Mouse (Mus musculus) cerebellum, adult 2 months (tissue): ENCODE measurements around the gene Slc9a7. TPM values are rescaled to one million over a fixed set of nuclear protein-coding genes. Genes with fewer than 3 reads are reported as not detected.

ENCODE experiments used
- DNase-seq, 2 experiments: peaks; one replicate each; pipeline ENCODE4 v3.0.0; 2021
- H3K27ac ChIP-seq: fragments of 200-500 bp; 2 replicates; pipeline ENCODE4 v1.5.1; 2012; ENCODE audit warnings: low read length, control low read depth, inconsistent platforms; ENCODE audit not compliant: insufficient read depth
- H3K27me3 ChIP-seq: fragments of 200-500 bp; 2 replicates; pipeline ENCODE4 v1.6.1; 2012; ENCODE audit warnings: inconsistent platforms, mild to moderate bottlenecking, low read length, moderate library complexity; ENCODE audit not compliant: control insufficient read depth, insufficient read depth
- H3K4me1 ChIP-seq: fragments of 200-500 bp; 2 replicates; pipeline ENCODE4 v1.6.1; 2011; ENCODE audit warnings: low read length; ENCODE audit not compliant: control insufficient read depth, insufficient read depth
- H3K4me3 ChIP-seq: fragments of 200-500 bp; replicated peaks from 2 replicates; pipeline ENCODE3; 2011; ENCODE audit warnings: mild to moderate bottlenecking, low read depth, low read length, control low read depth; ENCODE audit not compliant: insufficient read depth
- CTCF ChIP-seq: fragments of 200-500 bp; IDR thresholded peaks from 2 replicates; pipeline ENCODE4 v1.5.1; 2011; ENCODE audit warnings: low read depth, mild to moderate bottlenecking, control low read depth, low read length, moderate library complexity, borderline replicate concordance; ENCODE audit not compliant: insufficient read depth
- POLR2A ChIP-seq: fragments of 200-500 bp; IDR thresholded peaks from 2 replicates; pipeline ENCODE4 v1.6.1; 2011; ENCODE audit warnings: low read length, control low read depth, borderline replicate concordance; ENCODE audit not compliant: insufficient read depth
- WGBS: fragments of 180-500 bp; shearing (Covaris S2); methylation state at CpG from one replicate; pipeline ENCODE4 v1.1.7; 2018; 5-methylcytosine and 5-hydroxymethylcytosine counted together
- polyA plus RNA-seq: library from polyadenylated mRNA; depleted of rRNA; stranded (reverse); fragments of >200 nt; gene quantifications from 2 replicates; pipeline ENCODE4 v1.2.3, GENCODE M21; 2012; rRNA removed

The Slc9a7 gene
- polyA plus RNA-seq, 1 experiment, result 23.2 TPM

- peak overlapping the region; percentile 38 for H3K4me3 ChIP-seq
- TF ChIP-seq CTCF (no peak), POLR2A (no peak)
- DNase-seq, result peak in 1 of 2 experiments; percentile 11
- no peaks in the 10 kb centered on the region for H3K27me3 ChIP-seq
- H3K27ac ChIP-seq, result no peak overlapping the region
- 18% methylated on average over 33 of the region's 47 CpGs for WGBS
- H3K4me1 ChIP-seq, result no peaks in the 10 kb centered on the region
Observed at GRCm38 (mm10) chrX:20060769-20061315, 230.8 kb downstream of the Slc9a7 start.

GRCm38 (mm10) chrX:20060096-20060768, 231.4 kb downstream of the Slc9a7 start:
- no peak overlapping the region for H3K27ac ChIP-seq
- peak overlapping the region; percentile 38 for H3K4me3 ChIP-seq
- DNase-seq, result peak; percentile 12 to 34
- 6% methylated on average over 60 of the region's 65 CpGs for WGBS
- H3K27me3 ChIP-seq, result no peaks in the 10 kb centered on the region
- TF ChIP-seq POLR2A (no peak), CTCF (no peak)
- H3K4me1 ChIP-seq, result no peaks in the 10 kb centered on the region

GRCm38 (mm10) chrX:20059381-20059971, 232.1 kb downstream of the Slc9a7 start, which contains the start of gene Chst7:
Gene Chst7, plus strand, starts transcription at chrX:20059560.
- no peaks in the 10 kb centered on the region for H3K4me1 ChIP-seq
- TF ChIP-seq POLR2A (no peak), CTCF (no peak)
- H3K4me3 ChIP-seq, result peak within 1 kb of the TSS; percentile 38
- H3K27ac ChIP-seq, result no peak within 1 kb of the TSS
- no peaks in the 10 kb centered on the region for H3K27me3 ChIP-seq
- DNase-seq, result peak; percentile 24 to 41
- 10% methylated on average over 40 of the region's 40 CpGs for WGBS

Other genes starting within 250 kb of the Slc9a7 start
- 2.0 and 2.2 TPM in 2 replicates for gene Chst7, start 232.2 kb downstream of the Slc9a7 start, polyA plus RNA-seq
- gene Rp2, start 72.7 kb upstream of the Slc9a7 start, polyA plus RNA-seq, result 10.5 and 11.2 TPM in 2 replicates
- gene Jade3, start 133.9 kb upstream of the Slc9a7 start, polyA plus RNA-seq, result 2.9 TPM in 2 replicates